19 mouse cellular contexts compared by ENCODE assay signal in the genomic region with DNA sequence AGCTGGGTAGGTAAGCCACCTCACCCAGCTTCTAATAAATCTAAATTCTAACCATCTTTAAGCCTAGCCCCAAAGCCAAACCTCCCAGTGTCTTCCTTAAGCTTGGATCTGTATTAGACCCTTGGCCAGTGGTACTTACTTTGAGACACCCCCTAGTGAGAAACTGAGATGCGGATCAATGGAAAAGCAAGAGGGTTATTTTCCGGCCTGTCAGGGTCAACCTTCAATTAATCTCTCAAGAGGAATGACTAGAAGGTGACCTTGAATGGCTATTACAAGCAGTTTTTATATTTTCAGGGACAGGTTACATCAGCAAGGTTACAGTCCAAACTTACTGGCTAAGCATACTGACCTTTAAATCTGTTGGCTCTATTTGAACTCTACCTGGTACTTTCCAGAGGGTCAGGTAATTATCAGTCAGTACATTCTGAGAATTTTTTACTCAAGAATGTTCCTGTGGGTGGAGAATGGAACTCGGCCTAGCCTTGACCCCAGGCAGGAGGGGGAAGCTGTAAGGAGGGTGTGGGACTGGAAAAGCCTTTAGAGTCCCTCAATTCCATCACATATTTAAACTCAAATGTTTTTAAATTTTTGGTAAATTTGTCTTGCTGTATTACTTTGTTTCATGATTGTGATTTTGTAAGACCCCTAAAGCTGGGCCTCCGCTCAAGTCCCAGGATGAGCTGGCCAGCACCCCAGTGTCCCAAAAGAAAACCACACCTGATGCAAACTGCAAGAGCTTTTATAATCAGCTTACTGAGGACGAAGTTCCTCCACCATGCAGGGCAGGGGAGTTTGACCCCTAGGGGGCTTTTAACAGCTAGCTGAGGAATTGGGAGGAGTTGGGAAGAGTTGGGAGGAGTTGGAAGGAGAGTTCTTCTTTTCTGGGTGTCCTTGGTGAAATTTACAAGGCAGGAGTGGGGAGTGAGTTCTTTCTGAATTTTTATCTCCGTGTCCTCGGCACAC. TPM values are rescaled to one million over a fixed set of nuclear protein-coding genes. Genes with fewer than 3 reads are reported as not detected.
"Had no signal": no experiment of that assay in that cellular context is flagged by ENCODE, and none has a peak within 500 bp of the region (broad histone marks: within the 10 kb centered on the region; RNA-seq: fewer than 3 reads in every experiment).

No protein-coding gene starts in this region.

- H3K36me3 ChIP-seq: limb, embryonic 12.5 days; liver, embryonic 15.5 days; midbrain, embryonic 13.5 days; neural tube, embryonic 12.5 days had no signal

- H3K4me1 ChIP-seq: neural tube, embryonic 12.5 days had no signal

- H3K4me3 ChIP-seq: limb, embryonic 12.5 days; liver, embryonic 15.5 days; midbrain, embryonic 13.5 days; neural tube, embryonic 12.5 days had no signal

- H3K27me3 ChIP-seq: limb, embryonic 12.5 days; neural tube, embryonic 12.5 days had no signal

- H3K27ac ChIP-seq: kidney, postnatal 0 days; limb, embryonic 12.5 days; liver, embryonic 15.5 days; midbrain, embryonic 13.5 days; neural tube, embryonic 12.5 days; stomach, postnatal 0 days had no signal

- DNase-seq: kidney, postnatal 36 days; layer of hippocampus, adult 9-11 months; layer of hippocampus, postnatal 36 days; liver; lung, adult 2 months; lung, postnatal 36 days; thymus, adult 2 months; thymus, postnatal 25 days had no signal

- H3K9ac ChIP-seq: limb, embryonic 12.5 days; liver, embryonic 15.5 days; midbrain, embryonic 13.5 days; neural tube, embryonic 12.5 days had no signal

- H3K9me3 ChIP-seq: limb, embryonic 12.5 days; liver, embryonic 15.5 days; midbrain, embryonic 13.5 days; neural tube, embryonic 12.5 days had no signal

RNA-seq across cellular contexts. Expression of a gene that starts 34.0 kb away (rescaled TPM):
- total RNA-seq: layer of hippocampus, adult 18-20 months; layer of hippocampus, postnatal 36 days; left cerebral cortex, adult 8-10 months; left cerebral cortex, postnatal 36 days; megakaryocyte progenitor cell, adult 5-6 weeks; neutrophil, adult 5-6 weeks had no signal
- polyA plus RNA-seq: limb, embryonic 12.5 days; liver, embryonic 15.5 days; lung, adult 2 months; midbrain, embryonic 13.5 days; neural tube, embryonic 12.5 days had no signal
